22 mouse cellular contexts compared by ENCODE assay signal in genomic region chr2:174774177-174775111, GRCm38 (mm10). TPM values are rescaled to one million over a fixed set of nuclear protein-coding genes. Genes with fewer than 3 reads are reported as not detected.
DNase-seq lines count a peak whose midpoint lies in the region; ATAC-seq and TF ChIP-seq lines count a peak whose summit lies in the region.
"Had no signal": no experiment of that assay in that cellular context is flagged by ENCODE, and none has a peak within 500 bp of the region (broad histone marks: within the 10 kb centered on the region; RNA-seq: fewer than 3 reads in every experiment).

No protein-coding gene starts in this region.

- no peak overlapping the region for H3K9ac ChIP-seq in intestine, embryonic 16.5 days (ENCODE audit: low read depth, low read length)
- H3K9ac ChIP-seq in midbrain, embryonic 13.5 days (replicated peaks): no peak overlapping the region
- H3K9ac ChIP-seq: heart, embryonic 12.5 days; limb, embryonic 12.5 days; liver, embryonic 13.5 days; lung, embryonic 14.5 days had no signal

- no peaks in the 10 kb centered on the region for H3K36me3 ChIP-seq in intestine, embryonic 16.5 days (ENCODE audit: control insufficient read depth, insufficient read depth, low read length)
- H3K36me3 ChIP-seq in midbrain, embryonic 13.5 days: no peaks in the 10 kb centered on the region
- H3K36me3 ChIP-seq: heart, embryonic 12.5 days; liver, embryonic 13.5 days had no signal

- peak; percentile 83 for ATAC-seq in intestine, embryonic 16.5 days
- ATAC-seq in megakaryocyte-erythroid progenitor cell, adult 5-6 weeks (replicated peaks; ENCODE audit: low FRiP score, low TSS enrichment, poor library complexity, severe bottlenecking): peak; percentile 45; the same call in 1 of the 2 replicates
- ATAC-seq in midbrain, embryonic 13.5 days: no peak
- ATAC-seq: hindbrain, postnatal 0 days had no signal

- no peak for TF ChIP-seq POLR2A in lung, adult 2 months (IDR thresholded peaks at IDR 0.05; ENCODE audit: borderline replicate concordance, extremely low read depth, low read depth, low read length)

- no peaks in the 10 kb centered on the region for H3K27me3 ChIP-seq in intestine, embryonic 16.5 days (replicated peaks; ENCODE audit: control insufficient read depth, insufficient read depth, low read length)
- H3K27me3 ChIP-seq in midbrain, embryonic 13.5 days: no peaks in the 10 kb centered on the region
- H3K27me3 ChIP-seq: heart, embryonic 12.5 days; limb, embryonic 12.5 days; liver, embryonic 13.5 days had no signal

- TF ChIP-seq CTCF in lung, adult 2 months (IDR thresholded peaks at IDR 0.05; ENCODE audit: insufficient read depth, low read length): no peak

- peak; percentile 7 to 19 for DNase-seq in layer of hippocampus, adult 8-10 months (ENCODE audit: low spot score in 2 of 2)
- no peak for DNase-seq in layer of hippocampus, adult 11-12 months (ENCODE audit: low spot score)
- DNase-seq in R1 (ENCODE audit: low read depth, low spot score): peak; percentile 8
- DNase-seq in cerebellum, adult 11-12 months: no peak
- no peak for DNase-seq in lung, adult 2 months
- DNase-seq: adrenal gland, postnatal 10 days; cerebellum, adult 9-10 months; heart, postnatal 10 days; kidney, adult 2 months; liver, embryonic 13.5 days; lung, embryonic 14.5 days had no signal

- H3K9me3 ChIP-seq in intestine, embryonic 16.5 days (ENCODE audit: control insufficient read depth, low read length): no peaks in the 10 kb centered on the region
- no peaks in the 10 kb centered on the region for H3K9me3 ChIP-seq in midbrain, embryonic 13.5 days
- H3K9me3 ChIP-seq: embryonic facial prominence, embryonic 10.5 days; heart, embryonic 12.5 days; liver, embryonic 13.5 days had no signal

- H3K4me3 ChIP-seq in intestine, embryonic 16.5 days (ENCODE audit: low read length): no peak overlapping the region
- H3K4me3 ChIP-seq in midbrain, embryonic 13.5 days (replicated peaks): no peak overlapping the region
- no peak overlapping the region for H3K4me3 ChIP-seq in lung, adult 2 months (replicated peaks; ENCODE audit: extremely low read depth, low read depth, low read length)
- H3K4me3 ChIP-seq: embryonic facial prominence, embryonic 10.5 days; heart, embryonic 12.5 days; limb, embryonic 12.5 days; liver, embryonic 13.5 days had no signal

- 64% methylated on average over 10 of the region's 10 CpGs for WGBS in intestine, embryonic 16.5 days
- 64% methylated on average over 10 of the region's 10 CpGs for WGBS in midbrain, embryonic 13.5 days
- WGBS in lung, adult 2 months: 47% methylated on average over 10 of the region's 10 CpGs

- no peak overlapping the region for H3K27ac ChIP-seq in intestine, embryonic 16.5 days (ENCODE audit: low read length)
- H3K27ac ChIP-seq in midbrain, embryonic 13.5 days: no peak overlapping the region
- H3K27ac ChIP-seq: embryonic facial prominence, embryonic 10.5 days; hindbrain, postnatal 0 days; kidney, postnatal 0 days; limb, embryonic 12.5 days; liver, embryonic 13.5 days had no signal

- no peak overlapping the region for H3K4me2 ChIP-seq in intestine, embryonic 16.5 days (ENCODE audit: low read depth, low read length)
- no peak overlapping the region for H3K4me2 ChIP-seq in midbrain, embryonic 13.5 days (replicated peaks)
- H3K4me2 ChIP-seq: heart, embryonic 12.5 days; limb, embryonic 12.5 days; liver, embryonic 13.5 days; lung, embryonic 14.5 days; midbrain, embryonic 11.5 days had no signal

- peaks cover 2% of the 10 kb centered on the region; the same call in 1 of the 2 replicates for H3K4me1 ChIP-seq in intestine, embryonic 16.5 days (ENCODE audit: control insufficient read depth, insufficient read depth, low read length)
- H3K4me1 ChIP-seq in midbrain, embryonic 13.5 days (replicated peaks): no peaks in the 10 kb centered on the region
- H3K4me1 ChIP-seq in lung, adult 2 months (ENCODE audit: control insufficient read depth, insufficient read depth, low read length): peaks cover 6% of the 10 kb centered on the region
- H3K4me1 ChIP-seq: liver, embryonic 13.5 days had no signal

RNA-seq across cellular contexts. Expression of gene Edn3, which starts 14.0 kb away (rescaled TPM):
- total RNA-seq in layer of hippocampus, adult 8-10 months (2022): 1 to 10 TPM; 3.4 to 6.2 (median 5.0) TPM
- 11.7 and 15.3 TPM in 2 replicates for polyA plus RNA-seq in intestine, embryonic 16.5 days (2015; fragmentation: Nextera tagmentation; extraction: Ambion mirVana)
- not detected in 2 replicates for total RNA-seq in megakaryocyte-erythroid progenitor cell, adult 5-6 weeks (2014; fragmentation: Nextera tagmentation)
- total RNA-seq in megakaryocyte-erythroid progenitor cell, adult 5-6 weeks (2017): 0.27 TPM in 1 of 2 replicates, not detected in the other
- polyA plus RNA-seq in midbrain, embryonic 13.5 days (2015; fragmentation: Nextera tagmentation; extraction: Ambion mirVana): 4.9 and 6.7 TPM in 2 replicates
- polyA plus RNA-seq in lung, adult 2 months (2012; rRNA removed): 7.8 and 10.4 TPM in 2 replicates
- total RNA-seq: MEL had no signal
- polyA plus RNA-seq: C2C12 had no signal

Comparison
In these comparisons a context has a peak if more than half of its experiments do, and no peak if none do; other contexts are left out.
1. DNase-seq: peak in layer of hippocampus, adult 8-10 months (2 of 2) and R1 (single experiment); none in layer of hippocampus, adult 11-12 months (single experiment), cerebellum, adult 11-12 months (single experiment) and lung, adult 2 months (single experiment).